Mouse (Mus musculus): ENCODE measurements at regions not wholly inside any gene's neighbourhood (a gene's known extent, or its start where the extent isn't known, plus 50 kb on each side); places are given as distances from the start of the nearest gene placed in this dataset.

- no peak for TF ChIP-seq GATA4 (IDR thresholded peaks at IDR 0.05; ENCODE audit: insufficient replicate concordance, low read length)
Measured at GRCm38 (mm10) chr12:71525255-71525927, 215.7 kb downstream of the Dact1 start.

- TF ChIP-seq GATA4 (IDR thresholded peaks at IDR 0.05; ENCODE audit: insufficient replicate concordance, low read length), result no peak
Measured at GRCm38 (mm10) chr12:71526623-71527022, 216.9 kb downstream of the Dact1 start.

- TF ChIP-seq GATA4 (IDR thresholded peaks at IDR 0.05; ENCODE audit: insufficient replicate concordance, low read length), result no peak
Measured at GRCm38 (mm10) chr12:71532161-71532560, 222.5 kb downstream of the Dact1 start.

- no peak for TF ChIP-seq GATA4 (IDR thresholded peaks at IDR 0.05; ENCODE audit: insufficient replicate concordance, low read length)
Measured at GRCm38 (mm10) chr12:71532708-71533450, 223.2 kb downstream of the Dact1 start.

- no peak for TF ChIP-seq GATA4 (IDR thresholded peaks at IDR 0.05; ENCODE audit: insufficient replicate concordance, low read length)
Measured at GRCm38 (mm10) chr12:71533701-71534100, 224.0 kb downstream of the Dact1 start.

GRCm38 (mm10) chr12:71534199-71534598, 224.5 kb downstream of the Dact1 start:
- TF ChIP-seq GATA4 (IDR thresholded peaks at IDR 0.05; ENCODE audit: insufficient replicate concordance, low read length), result no peak

GRCm38 (mm10) chr12:71535251-71535650, 225.6 kb downstream of the Dact1 start:
- TF ChIP-seq GATA4 (IDR thresholded peaks at IDR 0.05; ENCODE audit: insufficient replicate concordance, low read length), result no peak

GRCm38 (mm10) chr12:71538691-71539090, 229.0 kb downstream of the Dact1 start:
- no peak for TF ChIP-seq GATA4 (IDR thresholded peaks at IDR 0.05; ENCODE audit: insufficient replicate concordance, low read length)

- TF ChIP-seq GATA4 (IDR thresholded peaks at IDR 0.05; ENCODE audit: insufficient replicate concordance, low read length), result no peak
Measured at GRCm38 (mm10) chr12:71540279-71540678, 230.6 kb downstream of the Dact1 start.

GRCm38 (mm10) chr12:71541961-71542360, 232.3 kb downstream of the Dact1 start:
- no peak for TF ChIP-seq GATA4 (IDR thresholded peaks at IDR 0.05; ENCODE audit: insufficient replicate concordance, low read length)

- no peak for TF ChIP-seq GATA4 (IDR thresholded peaks at IDR 0.05; ENCODE audit: insufficient replicate concordance, low read length)
Measured at GRCm38 (mm10) chr12:71543571-71544119, 234.0 kb downstream of the Dact1 start.

GRCm38 (mm10) chr12:71544401-71545159, 234.9 kb downstream of the Dact1 start:
- TF ChIP-seq GATA4 (IDR thresholded peaks at IDR 0.05; ENCODE audit: insufficient replicate concordance, low read length), result no peak

GRCm38 (mm10) chr12:71546523-71547265, 237.0 kb downstream of the Dact1 start:
- TF ChIP-seq GATA4 (IDR thresholded peaks at IDR 0.05; ENCODE audit: insufficient replicate concordance, low read length), result no peak

GRCm38 (mm10) chr12:71549336-71549735, 239.7 kb downstream of the Dact1 start:
- no peak for TF ChIP-seq GATA4 (IDR thresholded peaks at IDR 0.05; ENCODE audit: insufficient replicate concordance, low read length)

GRCm38 (mm10) chr12:71554212-71554611, 244.5 kb downstream of the Dact1 start:
- TF ChIP-seq GATA4 (IDR thresholded peaks at IDR 0.05; ENCODE audit: insufficient replicate concordance, low read length), result no peak

Data from liver, adult (tissue).